Mouse (Mus musculus): ENCODE measurements around the gene Btn2a2. TPM values are rescaled to one million over a fixed set of nuclear protein-coding genes. Genes with fewer than 3 reads are reported as not detected.

Gene Btn2a2
- total and polyA plus RNA-seq, 3 experiments: 1.2 to 2.1 (median 1.3) TPM

DNA sequence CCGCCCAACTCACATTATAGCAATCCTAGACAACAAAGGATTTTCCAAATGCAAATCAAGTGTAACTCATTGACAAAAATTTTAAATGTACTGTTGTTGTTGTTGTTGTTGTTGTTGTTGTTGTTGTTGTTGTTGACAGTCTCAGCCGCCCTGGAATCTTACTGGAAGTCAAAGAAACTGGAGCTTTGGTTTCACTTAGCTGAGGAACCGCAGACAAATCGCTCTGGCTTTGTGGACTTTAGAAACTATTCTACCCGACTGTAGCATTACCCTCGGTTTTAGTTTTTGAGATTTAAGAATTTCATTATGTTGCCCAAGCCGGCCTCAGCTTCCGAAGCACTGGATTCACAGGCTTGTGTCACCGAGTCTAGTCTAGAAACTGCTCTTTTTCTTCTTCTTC lies 34.7 kb downstream of the Btn2a2 start:
- DNase-seq (ENCODE audit: extremely low read depth): no peak
- no peaks in the 10 kb centered on the region for H3K36me3 ChIP-seq (replicated peaks in 1 of 2; ENCODE audit: control insufficient read depth in 1 of 2, insufficient read depth in 1 of 2, low read length in 1 of 2)
- no peaks in the 10 kb centered on the region for H3K79me2 ChIP-seq (replicated peaks; ENCODE audit: control insufficient read depth, extremely low read depth, insufficient read depth, poor library complexity, severe bottlenecking)
- no peak overlapping the region for H3K27ac ChIP-seq (ENCODE audit: insufficient read depth, low read depth)
- H3K27me3 ChIP-seq (replicated peaks): peaks cover 41% of the 10 kb centered on the region
- dilution Hi-C loops (cut with MboI; ENCODE audit: extremely low pct_ligation_motif_present, extremely low pct_unique_long_range_greater_than_20kb, low sequenced_read_pairs) (no loop called here), in situ Hi-C loops (cut with MboI; ENCODE audit: low pct_ligation_motif_present, low pct_unique_long_range_greater_than_20kb, low sequenced_read_pairs) (no loop called here)
- H3K4me3 ChIP-seq (replicated peaks in 1 of 3; ENCODE audit: low read depth in 2 of 3, low read length in 2 of 3, poor library complexity in 1 of 3): peak overlapping the region; percentile 70 to 88 (median 72)
- H3K4me1 ChIP-seq (ENCODE audit: control insufficient read depth in 1 of 2, insufficient read depth in 2 of 2): peaks cover 2 to 9% of the 10 kb centered on the region in 2 experiments; a peak in 2 of 4 replicates
- H3K9ac ChIP-seq (ENCODE audit: insufficient read depth, low read depth): peak overlapping the region; percentile 76
- TF ChIP-seq CHD2 (IDR thresholded peaks at IDR 0.05; ENCODE audit: low read length) (no peak), SIN3A (IDR thresholded peaks at IDR 0.05; ENCODE audit: low read length) (0 out of 2 replicates have a peak, but pooled peaks have one; percentile 36), JUN (IDR thresholded peaks at IDR 0.05; ENCODE audit: insufficient read depth, low read depth, low read length) (no peak), ZMIZ1 (IDR thresholded peaks at IDR 0.05; ENCODE audit: low read depth, low read length) (no peak), KAT2A (IDR thresholded peaks at IDR 0.05; ENCODE audit: insufficient replicate concordance, low read length) (no peak), NRF1 (IDR thresholded peaks at IDR 0.05; ENCODE audit: low read depth, low read length) (no peak), BHLHE40 (IDR thresholded peaks at IDR 0.05; ENCODE audit: low read depth, low read length) (0 out of 2 replicates have a peak, but pooled peaks have one; percentile 36), MAX (IDR thresholded peaks at IDR 0.05; ENCODE audit: low read length) (no peak), E2F4 (IDR thresholded peaks at IDR 0.05; ENCODE audit: insufficient replicate concordance, low read depth, low read length) (no peak), MAZ (IDR thresholded peaks at IDR 0.05; ENCODE audit: low read depth, low read length) (no peak), IRF4 (IDR thresholded peaks at IDR 0.05; ENCODE audit: low read depth, low read length) (no peak)
- H3K4me2 ChIP-seq (ENCODE audit: insufficient read depth, low read depth, poor library complexity, severe bottlenecking): peak overlapping the region; percentile 91; the same call in 1 of the 2 replicates
- H3K9me3 ChIP-seq (replicated peaks; ENCODE audit: low read length): no peaks in the 10 kb centered on the region

DNA sequence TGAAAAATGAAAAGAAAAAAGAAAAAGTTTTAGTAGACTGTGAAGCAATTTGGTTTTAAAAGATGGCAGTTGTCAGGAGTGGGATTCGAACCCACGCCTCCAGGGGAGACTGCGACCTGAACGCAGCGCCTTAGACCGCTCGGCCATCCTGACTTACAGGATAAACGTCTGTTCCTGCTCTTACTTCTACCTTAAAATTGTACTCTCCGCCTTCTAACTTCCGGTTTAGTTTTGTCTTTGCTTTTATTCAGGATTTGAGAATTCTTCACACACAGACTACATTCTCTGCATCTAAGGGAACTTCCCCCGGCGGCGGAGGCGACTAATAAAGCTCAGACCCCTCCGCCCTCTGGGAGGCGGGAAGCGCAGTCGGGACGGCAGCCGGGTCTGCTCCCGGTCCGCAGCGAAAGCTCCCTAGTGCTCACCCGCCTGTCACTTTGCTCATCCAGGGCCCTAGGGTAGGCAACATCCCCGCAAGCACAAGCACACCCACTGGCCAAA lies 35.2 kb downstream of the Btn2a2 start:
- Histone ChIP-seq H3K79me2 (replicated peaks; ENCODE audit: control insufficient read depth, extremely low read depth, insufficient read depth, poor library complexity, severe bottlenecking) (no peaks in the 10 kb centered on the region), H3K4me3 (replicated peaks in 1 of 3; ENCODE audit: low read depth in 2 of 3, low read length in 2 of 3, poor library complexity in 1 of 3) (peak overlapping the region; percentile 70 to 88 (median 72)), H3K36me3 (replicated peaks in 1 of 2; ENCODE audit: control insufficient read depth in 1 of 2, insufficient read depth in 1 of 2, low read length in 1 of 2) (no peaks in the 10 kb centered on the region), H3K27me3 (replicated peaks) (peaks cover 37% of the 10 kb centered on the region), H3K4me2 (ENCODE audit: insufficient read depth, low read depth, poor library complexity, severe bottlenecking) (peak overlapping the region; percentile 91; the same call in 1 of the 2 replicates), H3K4me1 (ENCODE audit: control insufficient read depth in 1 of 2, insufficient read depth in 2 of 2) (peaks cover 2 to 14% of the 10 kb centered on the region in 2 experiments; a peak in 2 of 4 replicates), H3K27ac (ENCODE audit: insufficient read depth, low read depth) (peak overlapping the region; percentile 70), H3K9me3 (replicated peaks; ENCODE audit: low read length) (no peaks in the 10 kb centered on the region), H3K9ac (ENCODE audit: insufficient read depth, low read depth) (peak overlapping the region; percentile 76)
- TF ChIP-seq MAX (IDR thresholded peaks at IDR 0.05; ENCODE audit: low read length) (no peak), ELF1 (IDR thresholded peaks at IDR 0.05; ENCODE audit: low read depth, low read length) (peak; percentile 98), UBTF (IDR thresholded peaks at IDR 0.05; ENCODE audit: low read depth, low read length) (peak; percentile 69; the same call in 1 of the 2 replicates), GABPA (IDR thresholded peaks at IDR 0.05; ENCODE audit: insufficient replicate concordance, low read depth, low read length) (no peak), MAFK (IDR thresholded peaks at IDR 0.05; ENCODE audit: insufficient replicate concordance, low read length) (peak; percentile 95), E2F4 (IDR thresholded peaks at IDR 0.05; ENCODE audit: insufficient replicate concordance, low read depth, low read length) (0 out of 2 replicates have a peak, but pooled peaks have one; percentile 87), TBP (conservative IDR thresholded peaks at IDR 0.05; ENCODE audit: low read depth, low read length) (peak; percentile 100), SIN3A (IDR thresholded peaks at IDR 0.05; ENCODE audit: low read length) (no peak), NRF1 (IDR thresholded peaks at IDR 0.05; ENCODE audit: low read depth, low read length) (peak; percentile 69), KAT2A (IDR thresholded peaks at IDR 0.05; ENCODE audit: insufficient replicate concordance, low read length) (peak; percentile 64; the same call in 1 of the 2 replicates)
- in situ Hi-C loops (cut with MboI; ENCODE audit: low pct_ligation_motif_present, low pct_unique_long_range_greater_than_20kb, low sequenced_read_pairs): no loop called here
- peak; percentile 85 for DNase-seq (ENCODE audit: extremely low read depth)
- dilution Hi-C loops (cut with MboI; ENCODE audit: extremely low pct_ligation_motif_present, extremely low pct_unique_long_range_greater_than_20kb, low sequenced_read_pairs): no loop called here
